Mouse (Mus musculus) stomach, embryonic 15.5 days (tissue): ENCODE measurements at regions not wholly inside any gene's neighbourhood (a gene's known extent, or its start where the extent isn't known, plus 50 kb on each side); places are given as distances from the start of the nearest gene placed in this dataset.
A peak's percentile ranks its signal among the peaks of the same experiment; 100 is the strongest.

ENCODE experiments used
- ATAC-seq: fragments of 200-750 bp; cut with Nextera tagmentation; 2 replicates; pipeline ENCODE4 v1.8.0; 2017; ENCODE audit warnings: low read depth, moderate number of reproducible peaks, moderate TSS enrichment; ENCODE audit not compliant: insufficient read depth, low FRiP score
- H3K27ac ChIP-seq: fragments of 300-500 bp; sonication (generic); 2 replicates; pipeline ENCODE4 v1.5.1; 2015; ENCODE audit warnings: mild to moderate bottlenecking, inconsistent platforms
- H3K27me3 ChIP-seq: fragments of 300-500 bp; sonication (generic); replicated peaks from 2 replicates; pipeline ENCODE4 v1.6.1; 2015; ENCODE audit warnings: inconsistent platforms
- H3K36me3 ChIP-seq: fragments of 300-500 bp; sonication (generic); 2 replicates; pipeline ENCODE4 v1.6.1; 2015; ENCODE audit warnings: inconsistent platforms
- H3K4me1 ChIP-seq: fragments of 300-500 bp; sonication (generic); 2 replicates; pipeline ENCODE4 v1.6.1; 2015; ENCODE audit warnings: inconsistent platforms
- H3K4me2 ChIP-seq: fragments of 300-500 bp; sonication (generic); 2 replicates; pipeline ENCODE4 v1.6.1; 2015; ENCODE audit warnings: mild to moderate bottlenecking, inconsistent platforms
- H3K4me3 ChIP-seq: fragments of 300-500 bp; sonication (generic); replicated peaks from 2 replicates; pipeline ENCODE4 v1.5.1; 2015; ENCODE audit warnings: inconsistent platforms
- H3K9ac ChIP-seq: fragments of 300-500 bp; sonication (generic); 2 replicates; pipeline ENCODE4 v1.6.1; 2015; ENCODE audit warnings: inconsistent platforms
- H3K9me3 ChIP-seq: fragments of 300-500 bp; sonication (generic); 2 replicates; pipeline ENCODE4 v1.6.1; 2016; ENCODE audit warnings: inconsistent platforms
- WGBS: fragments of 180-500 bp; shearing (Covaris S2); methylation state at CpG from one replicate; pipeline ENCODE4 v1.1.7; 2015; 5-methylcytosine and 5-hydroxymethylcytosine counted together

DNA sequence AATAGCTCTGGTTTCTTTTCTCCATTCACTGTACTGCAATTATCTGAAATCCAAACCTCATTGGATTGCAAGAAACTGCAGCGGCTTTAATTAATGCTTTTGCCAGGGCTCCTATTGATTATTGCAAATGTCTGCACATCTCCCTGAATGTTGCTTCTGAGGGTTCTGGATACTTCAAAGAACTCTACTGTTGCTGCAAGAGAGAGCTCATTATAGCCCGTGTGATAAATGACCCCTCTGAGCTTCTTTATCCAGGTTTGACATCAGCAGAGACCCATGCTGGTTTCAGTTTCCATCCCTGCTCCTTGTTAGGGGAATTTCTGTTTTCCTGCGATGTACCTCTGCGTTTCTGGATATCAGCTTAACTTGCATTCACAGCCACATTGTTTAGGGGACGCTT lies 78.4 kb upstream of the Nav3 start:
- ATAC-seq: no peak
- H3K4me1 ChIP-seq: no peaks in the 10 kb centered on the region
- no peak overlapping the region for H3K4me3 ChIP-seq
- no peak overlapping the region for H3K9ac ChIP-seq
- no peaks in the 10 kb centered on the region for H3K27me3 ChIP-seq
- 18% methylated on average over 5 of the region's 5 CpGs for WGBS
- no peaks in the 10 kb centered on the region for H3K9me3 ChIP-seq
- H3K27ac ChIP-seq: no peak overlapping the region
- peak overlapping the region; percentile 26; the same call in 1 of the 2 replicates for H3K4me2 ChIP-seq
- no peaks in the 10 kb centered on the region for H3K36me3 ChIP-seq

DNA sequence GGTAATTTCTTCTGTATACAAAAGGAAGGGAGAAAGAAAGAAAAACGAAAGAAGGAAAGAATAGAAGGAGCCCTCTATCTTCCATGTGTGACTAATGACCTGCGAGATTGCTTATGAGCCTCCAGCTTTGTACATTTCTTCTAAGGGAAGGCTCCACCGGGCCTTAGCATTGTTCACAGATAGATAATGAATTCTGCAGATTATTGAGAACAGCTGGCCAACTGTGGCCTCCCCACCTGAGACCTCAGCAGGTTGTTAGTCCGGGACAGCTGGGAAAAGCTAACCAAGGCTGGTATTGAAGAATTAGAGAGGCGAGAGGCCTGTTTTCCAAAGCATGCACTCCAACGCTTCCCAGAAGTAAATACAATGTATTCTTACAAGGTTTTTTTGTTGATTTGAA lies 86.7 kb upstream of the Nav3 start:
- no peak for ATAC-seq
- Histone ChIP-seq H3K27ac (no peak overlapping the region), H3K27me3 (no peaks in the 10 kb centered on the region), H3K4me3 (no peak overlapping the region), H3K36me3 (no peaks in the 10 kb centered on the region), H3K9ac (no peak overlapping the region), H3K4me2 (no peak overlapping the region), H3K4me1 (no peaks in the 10 kb centered on the region), H3K9me3 (no peaks in the 10 kb centered on the region)
- 73% methylated on average over 6 of the region's 6 CpGs for WGBS

DNA sequence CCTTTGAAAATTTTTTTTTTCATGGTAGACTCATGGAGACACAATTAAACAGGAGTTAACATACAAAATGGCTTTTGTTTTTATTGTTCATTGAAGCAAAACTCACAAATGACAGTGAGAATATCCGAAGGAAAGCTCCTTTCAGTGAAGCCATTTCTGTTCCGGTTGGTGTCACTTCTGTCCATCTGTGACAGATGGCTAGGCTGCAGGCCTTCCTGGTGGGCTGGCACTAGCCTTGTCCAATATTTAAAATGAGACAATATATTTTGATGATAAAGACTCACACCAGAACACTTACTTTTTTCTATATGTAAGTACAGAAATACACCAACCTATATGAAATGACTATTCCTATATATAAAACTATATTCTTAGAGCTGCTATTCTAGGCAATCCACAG lies 92.4 kb upstream of the Nav3 start:
- no peak overlapping the region for H3K4me2 ChIP-seq
- ATAC-seq: no peak
- no peaks in the 10 kb centered on the region for H3K36me3 ChIP-seq
- H3K4me3 ChIP-seq: no peak overlapping the region
- H3K4me1 ChIP-seq: no peaks in the 10 kb centered on the region
- no peaks in the 10 kb centered on the region for H3K27me3 ChIP-seq
- no peak overlapping the region for H3K27ac ChIP-seq
- H3K9me3 ChIP-seq: no peaks in the 10 kb centered on the region
- no peak overlapping the region for H3K9ac ChIP-seq
- 82% methylated on average over 2 of the region's 2 CpGs for WGBS

DNA sequence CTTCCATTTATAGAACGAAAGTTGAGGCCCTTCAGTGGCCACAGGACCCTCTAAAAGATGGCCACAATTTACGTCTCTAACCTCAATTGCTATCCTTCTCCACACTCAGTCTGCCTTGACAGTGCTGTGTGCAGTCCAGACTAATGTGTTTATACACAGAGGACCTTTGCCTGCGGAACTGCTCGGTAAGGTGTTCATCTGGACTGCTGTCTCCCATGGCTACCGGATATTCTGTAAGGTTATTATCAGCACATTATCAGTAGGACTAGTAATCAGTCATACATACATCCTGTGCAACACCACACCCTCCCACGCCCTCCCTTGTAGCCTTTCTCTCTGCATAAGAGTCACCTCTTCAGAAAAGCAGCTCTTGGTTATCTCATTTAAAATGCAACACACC lies 98.0 kb upstream of the Nav3 start:
- no peaks in the 10 kb centered on the region for H3K36me3 ChIP-seq
- no peak overlapping the region for H3K4me2 ChIP-seq
- H3K4me3 ChIP-seq: no peak overlapping the region
- WGBS: 31% methylated on average over 6 of the region's 6 CpGs
- no peaks in the 10 kb centered on the region for H3K9me3 ChIP-seq
- H3K27me3 ChIP-seq: no peaks in the 10 kb centered on the region
- H3K9ac ChIP-seq: no peak overlapping the region
- no peak for ATAC-seq
- H3K27ac ChIP-seq: no peak overlapping the region
- no peaks in the 10 kb centered on the region for H3K4me1 ChIP-seq

DNA sequence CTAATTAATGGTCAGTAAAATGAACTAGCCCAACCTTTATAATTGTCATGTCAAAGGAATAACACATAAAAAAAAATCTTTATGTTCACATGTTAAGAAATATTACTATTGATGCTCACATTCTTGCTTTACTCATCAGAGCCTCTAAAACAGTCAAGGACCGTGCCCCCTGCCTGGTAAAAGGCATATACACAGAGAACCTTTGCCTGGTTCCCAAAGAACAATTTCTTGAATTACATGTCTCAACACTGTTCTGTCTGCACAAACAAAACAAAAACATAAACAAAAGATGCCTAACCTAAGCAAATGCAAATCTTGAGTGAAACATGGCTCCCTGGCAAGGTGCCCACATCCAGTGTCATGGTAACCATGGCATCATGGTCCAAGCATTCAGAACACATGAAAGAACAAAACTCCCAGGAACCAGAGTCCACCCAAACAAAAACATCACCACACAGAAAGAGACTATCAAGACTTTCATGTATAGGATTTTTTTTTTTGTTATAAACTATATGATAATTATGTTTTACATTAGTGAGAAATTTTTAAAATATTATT lies 100.4 kb upstream of the Nav3 start:
- WGBS: 98% methylated on average over 1 of the region's 1 CpGs
- no peak overlapping the region for H3K4me3 ChIP-seq
- H3K4me1 ChIP-seq: no peaks in the 10 kb centered on the region
- no peak for ATAC-seq
- H3K4me2 ChIP-seq: no peak overlapping the region
- H3K9me3 ChIP-seq: no peaks in the 10 kb centered on the region
- no peaks in the 10 kb centered on the region for H3K36me3 ChIP-seq
- no peaks in the 10 kb centered on the region for H3K27me3 ChIP-seq
- no peak overlapping the region for H3K27ac ChIP-seq
- H3K9ac ChIP-seq: no peak overlapping the region

DNA sequence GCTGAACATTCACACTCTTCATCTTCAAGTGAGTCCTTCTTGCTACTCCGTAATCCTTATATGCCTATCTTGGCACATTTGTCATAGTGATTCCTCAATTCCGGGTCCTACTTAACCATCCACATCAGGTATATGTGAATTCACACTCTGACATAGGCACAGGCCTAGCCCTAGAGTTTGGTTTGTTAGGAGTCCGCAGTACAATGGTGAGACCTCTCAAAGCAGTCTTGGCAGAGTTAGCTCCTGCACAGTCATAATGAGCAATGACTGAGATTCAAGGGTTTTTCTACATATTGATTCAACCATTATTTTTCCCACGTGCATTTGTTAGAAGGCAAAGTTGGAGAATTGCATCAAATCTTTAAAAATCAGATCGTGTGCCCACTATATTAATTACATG lies 107.1 kb upstream of the Nav3 start:
- no peaks in the 10 kb centered on the region for H3K27me3 ChIP-seq
- no peak overlapping the region for H3K4me2 ChIP-seq
- no peak overlapping the region for H3K4me3 ChIP-seq
- 88% methylated on average over 5 of the region's 5 CpGs for WGBS
- H3K27ac ChIP-seq: no peak overlapping the region
- H3K4me1 ChIP-seq: no peaks in the 10 kb centered on the region
- ATAC-seq: no peak
- no peak overlapping the region for H3K9ac ChIP-seq
- H3K9me3 ChIP-seq: no peaks in the 10 kb centered on the region
- no peaks in the 10 kb centered on the region for H3K36me3 ChIP-seq

DNA sequence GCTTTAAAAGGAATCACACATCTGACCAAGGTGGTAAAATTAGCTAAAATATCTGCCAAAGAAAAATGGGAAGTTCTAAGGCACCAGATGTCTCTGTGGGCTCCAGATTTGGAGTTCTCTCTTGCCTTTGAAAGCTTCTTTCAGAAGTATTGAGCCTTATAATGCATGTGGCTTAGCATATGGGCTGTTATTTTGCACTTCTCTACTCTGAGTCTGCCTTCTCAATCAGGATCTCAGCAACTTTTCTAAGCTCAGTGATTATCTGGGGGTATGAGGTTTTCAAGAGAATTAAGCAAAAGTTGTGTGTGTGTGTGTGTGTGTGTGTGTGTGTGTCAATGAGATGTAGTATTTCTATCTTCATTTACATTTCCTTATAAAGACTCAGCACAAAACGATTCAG lies 107.6 kb upstream of the Nav3 start:
- H3K4me2 ChIP-seq: no peak overlapping the region
- WGBS: 78% methylated on average over 1 of the region's 1 CpGs
- H3K27me3 ChIP-seq: no peaks in the 10 kb centered on the region
- H3K4me3 ChIP-seq: no peak overlapping the region
- H3K9ac ChIP-seq: no peak overlapping the region
- ATAC-seq: no peak
- H3K36me3 ChIP-seq: no peaks in the 10 kb centered on the region
- H3K4me1 ChIP-seq: no peaks in the 10 kb centered on the region
- no peak overlapping the region for H3K27ac ChIP-seq
- H3K9me3 ChIP-seq: no peaks in the 10 kb centered on the region

DNA sequence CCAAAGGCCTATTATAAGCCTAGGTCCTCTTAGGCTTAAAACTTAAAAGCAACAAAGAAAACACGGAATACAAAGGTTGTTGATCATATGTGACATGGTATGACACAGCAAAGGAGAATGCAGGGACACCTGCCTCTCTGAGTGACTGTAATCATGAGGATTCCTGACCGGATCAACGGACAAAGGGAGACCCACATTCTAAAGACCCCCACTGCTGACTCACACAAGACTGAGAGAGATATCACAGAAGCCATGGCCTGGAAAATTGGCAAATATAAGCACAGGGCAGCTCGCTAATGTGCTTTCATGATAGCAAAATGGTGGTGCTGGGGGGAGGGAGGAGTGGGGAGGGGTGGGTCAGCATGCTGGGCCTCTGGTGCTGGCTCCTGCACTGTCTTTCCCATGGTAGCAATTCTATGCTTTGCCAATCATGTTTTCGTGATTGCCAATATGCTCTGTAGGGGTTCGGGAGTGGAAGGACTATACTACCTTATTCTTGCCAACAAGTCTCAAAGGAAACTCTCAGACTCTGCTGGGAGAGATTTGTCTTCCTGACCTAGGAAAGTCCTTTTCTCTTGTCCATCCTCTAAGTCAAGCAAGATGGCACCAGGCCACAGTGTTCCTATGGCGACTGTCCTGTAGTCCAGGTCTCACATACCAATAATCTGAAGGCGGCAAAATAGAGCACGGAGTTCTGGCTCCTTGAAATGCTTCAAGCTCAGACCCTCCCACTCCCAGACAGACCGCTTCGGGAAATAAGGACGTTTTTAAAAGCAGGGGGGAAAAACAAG lies 110.5 kb upstream of the Nav3 start:
- Histone ChIP-seq H3K4me2 (no peak overlapping the region), H3K4me1 (no peaks in the 10 kb centered on the region), H3K36me3 (no peaks in the 10 kb centered on the region), H3K9ac (no peak overlapping the region), H3K9me3 (no peaks in the 10 kb centered on the region), H3K4me3 (no peak overlapping the region), H3K27me3 (no peaks in the 10 kb centered on the region), H3K27ac (no peak overlapping the region)
- ATAC-seq: no peak
- WGBS: 85% methylated on average over 12 of the region's 12 CpGs

DNA sequence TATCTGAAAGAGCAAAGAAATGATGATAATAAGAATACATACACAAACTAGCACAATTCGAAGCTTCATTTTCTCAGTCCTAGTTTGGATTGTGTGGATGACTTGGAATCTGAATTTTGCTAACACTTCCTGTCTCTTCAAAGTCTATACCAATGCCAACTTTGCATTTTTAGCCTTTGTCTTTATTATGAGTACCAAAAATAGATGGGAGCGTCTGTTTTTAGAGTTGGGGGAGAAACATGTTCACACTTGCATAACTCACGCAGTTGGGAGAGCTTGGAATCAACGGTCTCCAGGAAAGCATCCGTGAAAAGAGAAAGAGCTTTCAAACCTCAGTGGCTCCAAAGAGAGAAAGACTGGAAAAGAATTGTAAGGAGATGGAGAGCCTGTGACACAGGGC lies 114.5 kb upstream of the Nav3 start:
- H3K4me3 ChIP-seq: no peak overlapping the region
- H3K27ac ChIP-seq: no peak overlapping the region
- H3K9me3 ChIP-seq: no peaks in the 10 kb centered on the region
- ATAC-seq: no peak
- no peaks in the 10 kb centered on the region for H3K4me1 ChIP-seq
- no peak overlapping the region for H3K9ac ChIP-seq
- no peaks in the 10 kb centered on the region for H3K27me3 ChIP-seq
- no peaks in the 10 kb centered on the region for H3K36me3 ChIP-seq
- 83% methylated on average over 5 of the region's 5 CpGs for WGBS
- no peak overlapping the region for H3K4me2 ChIP-seq

DNA sequence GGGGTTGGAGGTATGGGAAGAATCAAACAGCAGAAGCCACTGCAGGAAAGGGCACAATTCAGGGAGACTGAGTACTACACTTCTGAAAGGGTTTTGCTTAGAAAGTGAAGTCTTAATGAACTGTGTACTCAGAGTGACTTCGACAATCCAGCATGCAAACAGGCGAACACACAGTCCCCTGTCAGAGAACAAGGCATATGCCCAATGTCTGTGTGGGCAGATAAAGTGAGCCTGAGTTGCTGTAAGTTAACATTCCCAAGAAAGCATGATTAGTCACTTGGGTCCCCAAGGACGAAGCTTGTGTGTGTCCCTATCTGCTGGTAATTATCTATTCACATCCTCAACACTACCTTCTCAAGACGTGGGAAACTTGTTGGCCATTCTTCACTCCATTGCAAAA lies 115.2 kb upstream of the Nav3 start:
- Histone ChIP-seq H3K9me3 (no peaks in the 10 kb centered on the region), H3K27me3 (no peaks in the 10 kb centered on the region), H3K36me3 (no peaks in the 10 kb centered on the region), H3K4me1 (no peaks in the 10 kb centered on the region), H3K27ac (no peak overlapping the region), H3K9ac (no peak overlapping the region), H3K4me3 (no peak overlapping the region), H3K4me2 (no peak overlapping the region)
- ATAC-seq: no peak
- WGBS: 58% methylated on average over 4 of the region's 4 CpGs

DNA sequence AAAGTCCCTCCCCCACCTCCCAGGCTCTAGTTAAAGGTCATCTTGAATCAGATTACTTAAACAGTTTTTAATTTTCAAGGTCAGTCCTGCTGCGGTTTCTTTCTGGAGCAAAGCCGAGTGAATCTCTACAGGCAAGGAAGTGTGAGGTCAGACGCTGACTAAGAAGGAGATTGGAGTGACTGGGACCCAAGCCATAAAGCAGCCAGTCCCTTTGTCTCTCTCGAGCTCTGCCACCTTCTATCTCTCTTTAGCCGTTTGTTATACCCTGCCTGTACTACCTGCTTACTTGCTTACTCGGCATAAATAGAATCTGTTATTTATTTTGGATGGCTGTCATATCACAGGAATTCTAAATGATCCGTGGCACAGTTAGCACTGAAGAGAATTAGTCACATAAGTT lies 117.5 kb upstream of the Nav3 start:
- H3K4me2 ChIP-seq: no peak overlapping the region
- no peaks in the 10 kb centered on the region for H3K27me3 ChIP-seq
- no peaks in the 10 kb centered on the region for H3K4me1 ChIP-seq
- H3K4me3 ChIP-seq: no peak overlapping the region
- no peaks in the 10 kb centered on the region for H3K9me3 ChIP-seq
- WGBS: 52% methylated on average over 7 of the region's 7 CpGs
- no peak overlapping the region for H3K27ac ChIP-seq
- ATAC-seq: no peak
- H3K9ac ChIP-seq: no peak overlapping the region
- no peaks in the 10 kb centered on the region for H3K36me3 ChIP-seq

DNA sequence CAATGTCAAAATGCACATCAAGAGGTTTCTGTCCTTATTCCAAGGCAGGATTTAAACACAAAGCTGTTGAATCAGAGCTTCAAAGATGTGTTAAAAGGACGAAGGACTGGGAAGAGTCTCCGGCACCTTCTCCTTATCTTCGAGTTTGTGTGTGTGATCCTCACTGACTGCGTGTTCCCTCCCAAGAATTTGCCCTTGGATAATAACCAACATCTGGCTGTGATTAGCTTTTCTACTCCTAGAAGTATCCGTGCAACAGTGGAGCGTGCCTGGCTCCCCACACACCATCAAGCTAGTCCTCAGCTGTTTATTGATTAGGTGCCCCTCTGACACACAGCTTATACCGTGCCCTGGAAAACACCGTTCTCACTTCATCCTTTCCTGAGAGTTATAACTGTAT lies 130.0 kb upstream of the Nav3 start:
- Histone ChIP-seq H3K4me1 (no peaks in the 10 kb centered on the region), H3K9me3 (no peaks in the 10 kb centered on the region), H3K27me3 (no peaks in the 10 kb centered on the region), H3K27ac (no peak overlapping the region), H3K9ac (no peak overlapping the region), H3K4me3 (no peak overlapping the region), H3K36me3 (no peaks in the 10 kb centered on the region), H3K4me2 (no peak overlapping the region)
- WGBS: 73% methylated on average over 8 of the region's 8 CpGs
- no peak for ATAC-seq

DNA sequence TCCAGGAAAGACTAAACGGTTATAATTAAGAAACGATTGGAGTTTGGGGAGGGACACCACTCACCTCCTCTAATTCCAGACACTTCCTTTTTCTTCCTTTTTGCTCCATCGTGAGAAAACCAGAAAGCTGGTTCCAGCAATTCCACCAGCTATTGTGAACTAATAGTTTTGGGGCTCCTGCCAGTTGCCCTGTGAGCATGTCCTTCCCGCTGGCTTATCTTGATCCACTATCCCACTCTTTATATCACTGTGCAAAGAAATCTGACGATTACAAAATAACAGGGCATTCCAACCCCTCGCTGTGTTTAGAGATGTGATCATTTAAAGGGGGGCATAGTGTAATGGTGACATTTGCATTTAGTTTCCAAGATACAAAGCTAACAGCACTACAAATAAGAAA lies 130.5 kb upstream of the Nav3 start:
- H3K4me1 ChIP-seq: no peaks in the 10 kb centered on the region
- H3K9ac ChIP-seq: no peak overlapping the region
- H3K4me3 ChIP-seq: no peak overlapping the region
- H3K4me2 ChIP-seq: no peak overlapping the region
- H3K27me3 ChIP-seq: no peaks in the 10 kb centered on the region
- no peaks in the 10 kb centered on the region for H3K9me3 ChIP-seq
- 75% methylated on average over 6 of the region's 6 CpGs for WGBS
- H3K36me3 ChIP-seq: no peaks in the 10 kb centered on the region
- ATAC-seq: no peak
- H3K27ac ChIP-seq: no peak overlapping the region
